Mouse (Mus musculus) cerebellum, adult (tissue): ENCODE results near the gene Mob3b.
"Not testable (repeated sequence)": the region's sequence is repeated elsewhere in the genome, so short reads cannot be mapped to it uniquely, and the experiment has no call there.

Source experiments
- ATAC-seq: cut with Nextera tagmentation; 2 replicates; pipeline ENCODE4 v1.9.2; 2017; ENCODE audit warnings: mild to moderate bottlenecking, moderate library complexity, mixed read lengths; ENCODE audit not compliant: insufficient number of reproducible peaks, low FRiP score, low TSS enrichment

The Mob3b gene

GRCm38 (mm10) chr4:34912171-34912570 lies 245.1 kb downstream of the Mob3b start:
- no peak for ATAC-seq

GRCm38 (mm10) chr4:34911401-34911800 lies 245.9 kb downstream of the Mob3b start:
- no peak for ATAC-seq

GRCm38 (mm10) chr4:34908127-34908526 lies 249.2 kb downstream of the Mob3b start:
- no peak for ATAC-seq

GRCm38 (mm10) chr4:34907026-34907425 lies 250.3 kb downstream of the Mob3b start:
- ATAC-seq: no peak

- ATAC-seq: no peak
Observed at GRCm38 (mm10) chr4:34906151-34906550, 251.1 kb downstream of the Mob3b start.

GRCm38 (mm10) chr4:34905396-34905795 lies 251.9 kb downstream of the Mob3b start:
- ATAC-seq: no peak

GRCm38 (mm10) chr4:34901582-34901981 lies 255.7 kb downstream of the Mob3b start:
- ATAC-seq: not testable (repeated sequence)

GRCm38 (mm10) chr4:34901166-34901565 lies 256.1 kb downstream of the Mob3b start:
- ATAC-seq: no peak

DNA sequence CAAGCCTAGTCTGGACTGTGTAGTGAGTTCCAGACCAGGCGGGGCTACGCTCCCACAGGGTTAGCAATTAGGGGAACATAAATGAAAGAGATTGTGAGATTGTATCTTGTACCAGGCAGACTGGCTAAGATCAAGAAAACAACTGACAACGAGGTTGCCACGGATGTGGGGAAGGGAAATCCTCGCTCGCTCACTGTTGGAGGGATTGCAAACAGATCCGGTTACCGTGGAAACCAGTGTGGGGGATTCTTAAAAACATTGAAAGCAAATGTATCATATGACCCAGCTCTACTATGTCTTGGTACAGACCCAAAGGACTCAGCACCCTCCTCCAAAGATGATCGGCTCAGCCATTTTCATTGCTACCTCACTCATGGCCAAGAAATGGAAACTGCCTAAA lies 257.1 kb downstream of the Mob3b start:
- ATAC-seq: no peak

DNA sequence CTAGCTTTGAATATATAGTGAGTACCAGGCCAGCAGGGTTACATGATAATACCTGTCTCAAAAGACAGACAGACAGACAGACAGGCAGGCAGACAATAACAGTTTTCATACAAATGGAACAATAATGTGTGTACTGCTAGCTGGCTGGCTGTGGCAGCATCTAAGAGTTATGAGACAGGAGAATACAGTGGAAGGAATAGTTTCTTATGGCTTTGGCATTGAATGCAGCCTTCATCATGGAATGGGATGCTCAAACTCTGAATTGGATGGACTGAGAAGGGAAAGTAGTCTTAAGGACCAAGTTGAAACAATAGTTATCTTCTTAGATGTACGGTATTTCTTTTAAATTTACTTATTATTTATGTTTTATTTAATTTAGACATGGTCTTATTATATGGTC lies 258.0 kb downstream of the Mob3b start:
- ATAC-seq: no peak
